Mouse (Mus musculus) embryonic facial prominence, embryonic 10.5 days (tissue): ENCODE data around the gene Magi1. TPM values are rescaled to one million over a fixed set of nuclear protein-coding genes. Genes with fewer than 3 reads are reported as not detected.

Experiments
- DNase-seq: peaks from one replicate; pipeline ENCODE4 v3.0.0-alpha.2; 2017; ENCODE audit warnings: low spot score
- H3K27ac ChIP-seq: fragments of 300-500 bp; sonication (generic); replicated peaks from 2 replicates; pipeline ENCODE4 v1.5.1; 2016; ENCODE audit warnings: mild to moderate bottlenecking
- H3K27me3 ChIP-seq: fragments of 300-500 bp; sonication (generic); replicated peaks from 2 replicates; pipeline ENCODE4 v1.6.1; 2016; ENCODE audit warnings: low read depth, mild to moderate bottlenecking; ENCODE audit not compliant: poor library complexity, severe bottlenecking
- H3K36me3 ChIP-seq: fragments of 300-500 bp; sonication (generic); replicated peaks from 2 replicates; pipeline ENCODE4 v1.6.1; 2016; ENCODE audit warnings: mild to moderate bottlenecking, moderate library complexity
- H3K4me1 ChIP-seq: fragments of 300-500 bp; sonication (generic); 2 replicates; pipeline ENCODE4 v1.6.1; 2016
- H3K4me3 ChIP-seq: fragments of 300-500 bp; sonication (generic); 2 replicates; pipeline ENCODE4 v1.5.1; 2016; ENCODE audit warnings: mild to moderate bottlenecking, moderate library complexity
- H3K9me3 ChIP-seq: fragments of 300-500 bp; sonication (generic); 2 replicates; pipeline ENCODE4 v1.6.1; 2016; ENCODE audit warnings: mild to moderate bottlenecking
- WGBS: fragments of 180-500 bp; shearing (Covaris S2); methylation state at CpG from one replicate; pipeline ENCODE4 v1.1.7; 2016; 5-methylcytosine and 5-hydroxymethylcytosine counted together
- polyA plus RNA-seq: library from polyadenylated mRNA; unstranded; fragments of >200 nt; fragmentation: Nextera tagmentation; extraction: Ambion mirVana; gene quantifications from 2 replicates; pipeline ENCODE4 v1.2.1, GENCODE M21; 2016

Gene Magi1
- polyA plus RNA-seq, 1 experiment from 2014 or later, result 16.1 TPM

- Histone ChIP-seq H3K36me3 (no peaks in the 10 kb centered on the region), H3K4me1 (0 out of 2 replicates have a peak, but pooled peaks cover 2% of the 10 kb centered on the region), H3K27me3 (no peaks in the 10 kb centered on the region), H3K4me3 (no peak overlapping the region), H3K9me3 (no peaks in the 10 kb centered on the region), H3K27ac (no peak overlapping the region)
- 97% methylated on average over 2 of the region's 2 CpGs for WGBS
- no peak for DNase-seq
Observed at GRCm38 (mm10) chr6:93901408-93901807, 382.3 kb downstream of the Magi1 start.

GRCm38 (mm10) chr6:93897512-93897911, 386.2 kb downstream of the Magi1 start:
- no peak for DNase-seq
- H3K27me3 ChIP-seq, result no peaks in the 10 kb centered on the region
- WGBS, result 81% methylated on average over 2 of the region's 2 CpGs
- H3K27ac ChIP-seq, result no peak overlapping the region
- no peaks in the 10 kb centered on the region for H3K9me3 ChIP-seq
- no peaks in the 10 kb centered on the region for H3K36me3 ChIP-seq
- H3K4me3 ChIP-seq, result no peak overlapping the region
- peaks cover 12% of the 10 kb centered on the region for H3K4me1 ChIP-seq

GRCm38 (mm10) chr6:93895721-93896120, 388.0 kb downstream of the Magi1 start:
- DNase-seq, result no peak
- no peak overlapping the region for H3K4me3 ChIP-seq
- H3K9me3 ChIP-seq, result no peaks in the 10 kb centered on the region
- no peaks in the 10 kb centered on the region for H3K27me3 ChIP-seq
- no peak overlapping the region for H3K27ac ChIP-seq
- WGBS, result 82% methylated on average over 2 of the region's 2 CpGs
- peaks cover 13% of the 10 kb centered on the region for H3K4me1 ChIP-seq
- peaks cover 4% of the 10 kb centered on the region for H3K36me3 ChIP-seq

GRCm38 (mm10) chr6:93893956-93894355, 389.8 kb downstream of the Magi1 start:
- DNase-seq, result no peak
- H3K4me1 ChIP-seq, result peaks cover 13% of the 10 kb centered on the region
- no peaks in the 10 kb centered on the region for H3K27me3 ChIP-seq
- H3K36me3 ChIP-seq, result peaks cover 9% of the 10 kb centered on the region
- no peak overlapping the region for H3K27ac ChIP-seq
- H3K4me3 ChIP-seq, result no peak overlapping the region
- no peaks in the 10 kb centered on the region for H3K9me3 ChIP-seq
- 88% methylated on average over 7 of the region's 7 CpGs for WGBS

- Histone ChIP-seq H3K27ac (no peak overlapping the region), H3K9me3 (no peaks in the 10 kb centered on the region), H3K36me3 (peaks cover 9% of the 10 kb centered on the region), H3K4me1 (peaks cover 13% of the 10 kb centered on the region), H3K27me3 (no peaks in the 10 kb centered on the region), H3K4me3 (no peak overlapping the region)
- 26% methylated on average over 5 of the region's 5 CpGs for WGBS
- no peak for DNase-seq
Observed at GRCm38 (mm10) chr6:93892922-93893321, 390.8 kb downstream of the Magi1 start.

- no peak for DNase-seq
- WGBS, result 94% methylated on average over 3 of the region's 3 CpGs
- Histone ChIP-seq H3K4me3 (no peak overlapping the region), H3K27me3 (no peaks in the 10 kb centered on the region), H3K4me1 (peaks cover 11% of the 10 kb centered on the region), H3K36me3 (peaks cover 9% of the 10 kb centered on the region), H3K27ac (no peak overlapping the region), H3K9me3 (no peaks in the 10 kb centered on the region)
Observed at GRCm38 (mm10) chr6:93890011-93890410, 393.7 kb downstream of the Magi1 start.

- Histone ChIP-seq H3K4me1 (peaks cover 4% of the 10 kb centered on the region; the same call in 1 of the 2 replicates), H3K36me3 (no peaks in the 10 kb centered on the region), H3K27ac (no peak overlapping the region), H3K9me3 (no peaks in the 10 kb centered on the region), H3K27me3 (no peaks in the 10 kb centered on the region), H3K4me3 (no peak overlapping the region)
- DNase-seq, result no peak
- 72% methylated on average over 4 of the region's 4 CpGs for WGBS
Observed at GRCm38 (mm10) chr6:93877337-93877736, 406.4 kb downstream of the Magi1 start.

- Histone ChIP-seq H3K9me3 (no peaks in the 10 kb centered on the region), H3K27ac (no peak overlapping the region), H3K4me3 (no peak overlapping the region), H3K4me1 (peaks cover 4% of the 10 kb centered on the region; the same call in 1 of the 2 replicates), H3K36me3 (no peaks in the 10 kb centered on the region), H3K27me3 (no peaks in the 10 kb centered on the region)
- no peak for DNase-seq
- 90% methylated on average over 2 of the region's 2 CpGs for WGBS
Observed at GRCm38 (mm10) chr6:93874936-93875335, 408.8 kb downstream of the Magi1 start.

- Histone ChIP-seq H3K4me1 (peaks cover 4% of the 10 kb centered on the region; the same call in 1 of the 2 replicates), H3K27me3 (no peaks in the 10 kb centered on the region), H3K27ac (no peak overlapping the region), H3K36me3 (no peaks in the 10 kb centered on the region), H3K4me3 (no peak overlapping the region), H3K9me3 (no peaks in the 10 kb centered on the region)
- no peak for DNase-seq
- WGBS, result 89% methylated on average over 2 of the region's 2 CpGs
Observed at GRCm38 (mm10) chr6:93874376-93874775, 409.3 kb downstream of the Magi1 start.

GRCm38 (mm10) chr6:93873536-93873935, 410.2 kb downstream of the Magi1 start:
- H3K36me3 ChIP-seq, result no peaks in the 10 kb centered on the region
- no peaks in the 10 kb centered on the region for H3K27me3 ChIP-seq
- no peak for DNase-seq
- H3K27ac ChIP-seq, result no peak overlapping the region
- no peak overlapping the region for H3K4me3 ChIP-seq
- peaks cover 4% of the 10 kb centered on the region; the same call in 1 of the 2 replicates for H3K4me1 ChIP-seq
- no peaks in the 10 kb centered on the region for H3K9me3 ChIP-seq
- 44% methylated on average over 1 of the region's 1 CpGs for WGBS

GRCm38 (mm10) chr6:93871516-93871915, 412.2 kb downstream of the Magi1 start:
- WGBS, result 89% methylated on average over 4 of the region's 4 CpGs
- DNase-seq, result no peak
- Histone ChIP-seq H3K27ac (no peak overlapping the region), H3K4me3 (no peak overlapping the region), H3K27me3 (no peaks in the 10 kb centered on the region), H3K9me3 (no peaks in the 10 kb centered on the region), H3K36me3 (no peaks in the 10 kb centered on the region), H3K4me1 (no peaks in the 10 kb centered on the region; the same call in 1 of the 2 replicates)

- H3K4me3 ChIP-seq, result no peak overlapping the region
- H3K36me3 ChIP-seq, result no peaks in the 10 kb centered on the region
- no peaks in the 10 kb centered on the region for H3K27me3 ChIP-seq
- DNase-seq, result no peak
- H3K9me3 ChIP-seq, result no peaks in the 10 kb centered on the region
- WGBS, result 80% methylated on average over 5 of the region's 5 CpGs
- no peaks in the 10 kb centered on the region; the same call in 1 of the 2 replicates for H3K4me1 ChIP-seq
- no peak overlapping the region for H3K27ac ChIP-seq
Observed at GRCm38 (mm10) chr6:93870023-93870422, 413.7 kb downstream of the Magi1 start.

- H3K27ac ChIP-seq, result no peak overlapping the region
- H3K27me3 ChIP-seq, result no peaks in the 10 kb centered on the region
- H3K4me1 ChIP-seq, result peaks cover 5% of the 10 kb centered on the region
- H3K9me3 ChIP-seq, result no peaks in the 10 kb centered on the region
- DNase-seq, result no peak
- no peak overlapping the region for H3K4me3 ChIP-seq
- WGBS, result 91% methylated on average over 5 of the region's 5 CpGs
- H3K36me3 ChIP-seq, result no peaks in the 10 kb centered on the region
Observed at GRCm38 (mm10) chr6:93862263-93862662, 421.5 kb downstream of the Magi1 start.

GRCm38 (mm10) chr6:93856783-93857182, 426.9 kb downstream of the Magi1 start:
- no peaks in the 10 kb centered on the region for H3K36me3 ChIP-seq
- H3K9me3 ChIP-seq, result no peaks in the 10 kb centered on the region
- H3K27ac ChIP-seq, result peak overlapping the region; percentile 66
- DNase-seq, result no peak
- 22% methylated on average over 1 of the region's 1 CpGs for WGBS
- no peaks in the 10 kb centered on the region for H3K27me3 ChIP-seq
- H3K4me1 ChIP-seq, result peaks cover 21% of the 10 kb centered on the region
- no peak overlapping the region for H3K4me3 ChIP-seq
